Mouse (Mus musculus): ENCODE measurements around the gene Slc6a4. TPM values are rescaled to one million over a fixed set of nuclear protein-coding genes. Genes with fewer than 3 reads are reported as not detected.
A peak's percentile ranks its signal among the peaks of the same experiment; 100 is the strongest.

The Slc6a4 gene
- total RNA-seq, 1 experiment, result 0.54 TPM

DNA sequence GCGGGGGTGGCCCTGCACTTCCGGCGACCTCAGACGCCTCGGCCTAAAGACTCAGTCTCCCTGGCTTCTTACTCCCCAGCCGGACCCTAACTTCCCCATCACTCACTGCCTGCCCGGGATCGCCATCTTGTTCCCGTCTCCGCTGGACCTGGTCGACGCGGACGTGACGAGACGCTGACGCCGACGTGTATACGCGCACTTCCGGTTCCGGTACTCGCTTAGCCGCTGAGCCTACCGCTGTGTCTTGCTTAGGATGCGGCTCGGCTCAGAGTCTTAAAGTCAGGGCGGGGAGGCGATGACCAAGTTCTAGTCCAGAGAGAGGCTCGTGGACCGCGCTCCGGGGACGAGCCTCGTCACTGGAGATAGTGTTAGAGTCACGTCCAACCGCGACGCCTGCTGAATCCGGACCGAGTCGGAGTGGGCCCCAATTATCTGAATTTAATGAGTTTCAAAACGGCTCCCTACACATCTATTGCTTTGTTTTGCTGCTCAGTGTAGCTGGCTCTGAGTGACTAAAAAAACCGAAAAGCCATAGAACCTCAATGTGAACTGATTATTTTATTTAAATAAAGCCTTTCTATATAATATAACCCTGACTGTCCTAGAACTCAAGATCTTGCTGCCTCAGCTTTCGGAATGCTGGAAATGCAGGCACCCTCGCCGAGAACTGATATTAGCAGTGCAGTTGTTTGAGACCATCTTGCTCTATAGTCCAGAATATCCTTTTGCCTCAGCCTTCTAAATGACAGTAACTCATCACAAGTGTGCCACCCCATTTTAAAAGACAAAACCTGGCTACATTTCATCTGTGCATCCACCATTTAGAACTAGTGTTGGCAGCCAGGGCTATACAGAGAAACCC lies 80.1 kb downstream of the Slc6a4 start, which contains the start of gene Nsrp1:
Gene Nsrp1 (minus strand): TSS at position 163 of the 862 bp plus-strand sequence.
- Histone ChIP-seq H3K27ac (ENCODE audit: insufficient read depth, low read depth, low read length, poor library complexity, severe bottlenecking) (peak within 1 kb of the TSS; percentile 78), H3K4me3 (ENCODE audit: insufficient read depth in 1 of 2, low read depth in 1 of 2, low read length in 2 of 2, poor library complexity in 1 of 2, severe bottlenecking in 1 of 2) (peak within 1 kb of the TSS; percentile 92 to 100), H3K36me3 (ENCODE audit: control insufficient read depth, insufficient read depth, low read length, poor library complexity, severe bottlenecking) (peaks cover 9% of the 10 kb centered on the region; the same call in 1 of the 2 replicates), H3K4me1 (ENCODE audit: control insufficient read depth in 2 of 2, insufficient read depth in 2 of 2, low read length in 2 of 2, poor library complexity in 1 of 2) (no peaks in the 10 kb centered on the region; a peak in 1 of 4 replicates), H3K9me3 (ENCODE audit: control insufficient read depth, insufficient read depth, low read depth, low read length) (no peaks in the 10 kb centered on the region), H3K9ac (ENCODE audit: insufficient read depth, low read depth, low read length, poor library complexity, severe bottlenecking) (peak within 1 kb of the TSS; percentile 94)
- in situ Hi-C loops (cut with MboI; ENCODE audit: low sequenced_read_pairs in 2 of 2, unreplicated experiment in 2 of 2), result no loop called here
- TF ChIP-seq ZNF384 (IDR thresholded peaks at IDR 0.05; ENCODE audit: low read depth, low read length) (no peak), HCFC1 (IDR thresholded peaks at IDR 0.05; ENCODE audit: borderline replicate concordance, insufficient read depth, low read length) (peak; percentile 68; the same call in 1 of the 2 replicates), ZC3H11A (IDR thresholded peaks at IDR 0.05; ENCODE audit: borderline replicate concordance, low read depth, low read length) (no peak)
- DNase-seq (ENCODE audit: low read depth, low spot score), result peak; percentile 79

DNA sequence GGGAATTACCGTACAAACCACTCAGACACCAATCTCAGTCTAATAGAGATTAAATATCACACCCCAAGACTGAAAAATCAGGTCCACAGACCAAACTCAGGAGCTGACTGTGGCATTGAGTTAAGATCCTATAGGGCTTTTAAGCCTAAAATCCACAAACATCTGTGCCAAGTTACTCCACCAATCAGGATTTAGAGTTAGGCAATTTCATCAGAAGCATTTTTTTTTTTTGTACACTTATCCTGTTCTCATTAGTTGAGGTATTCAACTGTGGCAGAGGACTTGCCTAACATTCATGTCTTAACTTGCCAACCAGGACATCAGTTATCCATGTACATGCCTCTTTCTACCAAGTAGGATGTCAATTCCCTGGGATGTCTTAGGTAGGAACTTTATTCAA lies 81.0 kb downstream of the Slc6a4 start:
- no peak for DNase-seq (ENCODE audit: low read depth, low spot score)
- H3K9me3 ChIP-seq (ENCODE audit: control insufficient read depth, insufficient read depth, low read depth, low read length), result no peaks in the 10 kb centered on the region
- no peak overlapping the region for H3K4me3 ChIP-seq (ENCODE audit: insufficient read depth in 1 of 2, low read depth in 1 of 2, low read length in 2 of 2, poor library complexity in 1 of 2, severe bottlenecking in 1 of 2)
- in situ Hi-C loops (cut with MboI; ENCODE audit: low sequenced_read_pairs in 2 of 2, unreplicated experiment in 2 of 2), result no loop called here
- H3K36me3 ChIP-seq (ENCODE audit: control insufficient read depth, insufficient read depth, low read length, poor library complexity, severe bottlenecking), result peaks cover 6% of the 10 kb centered on the region; the same call in 1 of the 2 replicates
- no peak overlapping the region for H3K27ac ChIP-seq (ENCODE audit: insufficient read depth, low read depth, low read length, poor library complexity, severe bottlenecking)
- H3K9ac ChIP-seq (ENCODE audit: insufficient read depth, low read depth, low read length, poor library complexity, severe bottlenecking), result no peak overlapping the region
- TF ChIP-seq CHD2 (IDR thresholded peaks at IDR 0.05; ENCODE audit: low read depth, low read length) (no peak), HCFC1 (IDR thresholded peaks at IDR 0.05; ENCODE audit: borderline replicate concordance, insufficient read depth, low read length) (no peak), ZC3H11A (IDR thresholded peaks at IDR 0.05; ENCODE audit: borderline replicate concordance, low read depth, low read length) (no peak), ZNF384 (IDR thresholded peaks at IDR 0.05; ENCODE audit: low read depth, low read length) (no peak), MAFK (IDR thresholded peaks at IDR 0.05; ENCODE audit: insufficient read depth, low read depth, low read length) (no peak)
- H3K4me1 ChIP-seq (ENCODE audit: control insufficient read depth in 2 of 2, insufficient read depth in 2 of 2, low read length in 2 of 2, poor library complexity in 1 of 2), result no peaks in the 10 kb centered on the region; a peak in 1 of 4 replicates

Other genes with a start within 250 kb of the Slc6a4 start
- gene Gosr1, start 235.0 kb upstream of the Slc6a4 start, total RNA-seq (2012; rRNA removed), result 10.9 and 18.3 TPM in 2 replicates
- gene Cpd, start 151.6 kb upstream of the Slc6a4 start, total RNA-seq (2012; rRNA removed), result 25.3 and 27.8 TPM in 2 replicates
- gene Tmigd1, start 96.4 kb upstream of the Slc6a4 start, total RNA-seq (2012; rRNA removed), result not detected in 2 replicates
- gene Blmh, start 73.8 kb upstream of the Slc6a4 start, total RNA-seq (2012; rRNA removed), result 72.0 and 98.8 TPM in 2 replicates
- gene Nsrp1, start 79.8 kb downstream of the Slc6a4 start, total RNA-seq (2012; rRNA removed), result 12.1 and 13.3 TPM in 2 replicates
- 0.11 and 0.27 TPM in 2 replicates for gene Efcab5, start 190.4 kb downstream of the Slc6a4 start, total RNA-seq (2012; rRNA removed)
- 6.7 and 7.7 TPM in 2 replicates for gene Ssh2, start 217.7 kb downstream of the Slc6a4 start, total RNA-seq (2012; rRNA removed)

Data from ES-E14 (cell line).